Mouse (Mus musculus) MEL (cell line): ENCODE measurements at regions not wholly inside any gene's neighbourhood (a gene's known extent, or its start where the extent isn't known, plus 50 kb on each side); places are given as distances from the start of the nearest gene placed in this dataset.

Experiments
- BHLHE40 ChIP-seq: IDR thresholded peaks from 2 replicates; pipeline ENCODE4 v1.6.1; 2012; ENCODE audit warnings: low read depth, mild to moderate bottlenecking, inconsistent platforms, low read length, improper control_type of control experiment, borderline replicate concordance
- CTCF ChIP-seq, 3 experiments: IDR thresholded peaks in 2 of 3; conservative IDR thresholded peaks in 1 of 3; 2 replicates each; pipeline ENCODE4 v1.5.1; 2011 to 2012; ENCODE audit warnings: low read length in 3 of 3, low read depth in 2 of 3, mild to moderate bottlenecking in 2 of 3, improper control_type of control experiment in 1 of 3, inconsistent platforms in 1 of 3, mixed read lengths in 1 of 3, moderate library complexity in 1 of 3; ENCODE audit not compliant: control insufficient read depth in 1 of 3, insufficient read depth in 1 of 3, poor library complexity in 1 of 3, severe bottlenecking in 1 of 3
- E2F4 ChIP-seq: IDR thresholded peaks from 2 replicates; pipeline ENCODE4 v1.6.1; 2011; ENCODE audit warnings: low read depth, low read length, improper control_type of control experiment, borderline replicate concordance
- EP300 ChIP-seq, 2 experiments: IDR thresholded peaks; 2 replicates each; pipeline ENCODE4 v1.6.1; 2011; ENCODE audit warnings: improper control_type of control experiment in 2 of 2, low read length in 2 of 2, low read depth in 1 of 2, mild to moderate bottlenecking in 1 of 2
- KAT2A ChIP-seq: conservative IDR thresholded peaks from 2 replicates; pipeline ENCODE4 v1.6.1; 2012; ENCODE audit warnings: low read depth, low read length, improper control_type of control experiment, inconsistent platforms
- MAX ChIP-seq: IDR thresholded peaks from 2 replicates; pipeline ENCODE4 v1.6.1; 2011; ENCODE audit warnings: low read length, improper control_type of control experiment
- NELFE ChIP-seq: IDR thresholded peaks from 2 replicates; pipeline ENCODE4 v1.6.1; 2011; ENCODE audit warnings: low read depth, low read length, improper control_type of control experiment
- POLR2A ChIP-seq, 2 experiments: IDR thresholded peaks; 2 replicates each; pipeline ENCODE4 v1.6.1; 2011 to 2012; ENCODE audit warnings: low read length in 2 of 2, mild to moderate bottlenecking in 2 of 2, control low read depth in 1 of 2, improper control_type of control experiment in 1 of 2, low read depth in 1 of 2, moderate library complexity in 1 of 2; ENCODE audit not compliant: control insufficient read depth in 1 of 2, insufficient read depth in 1 of 2, poor library complexity in 1 of 2
- POLR2AphosphoS2 ChIP-seq: IDR thresholded peaks from 2 replicates; pipeline ENCODE4 v1.6.1; 2011; ENCODE audit warnings: low read length, improper control_type of control experiment
- RAD21 ChIP-seq: IDR thresholded peaks from 2 replicates; pipeline ENCODE4 v1.6.1; 2011; ENCODE audit warnings: mild to moderate bottlenecking, low read depth, low read length, improper control_type of control experiment
- TAL1 ChIP-seq: IDR thresholded peaks from 2 replicates; pipeline ENCODE4 v1.6.1; 2012; ENCODE audit warnings: mild to moderate bottlenecking, inconsistent platforms, low read length, moderate library complexity, mixed read lengths
- USF1 ChIP-seq: IDR thresholded peaks from 2 replicates; pipeline ENCODE4 v1.6.1; 2014; ENCODE audit warnings: low read depth, mild to moderate bottlenecking, inconsistent platforms, low read length, improper control_type of control experiment, moderate library complexity
- USF2 ChIP-seq, 2 experiments: IDR thresholded peaks; 2 replicates each; pipeline ENCODE4 v1.6.1; 2011 to 2012; ENCODE audit warnings: improper control_type of control experiment in 2 of 2, low read length in 2 of 2, borderline replicate concordance in 1 of 2, inconsistent platforms in 1 of 2, low read depth in 1 of 2, mild to moderate bottlenecking in 1 of 2; ENCODE audit not compliant: insufficient read depth in 1 of 2
- ZMIZ1 ChIP-seq: IDR thresholded peaks from 2 replicates; pipeline ENCODE4 v1.6.1; 2012; ENCODE audit warnings: low read depth, mild to moderate bottlenecking, inconsistent platforms, low read length, improper control_type of control experiment, moderate library complexity

DNA sequence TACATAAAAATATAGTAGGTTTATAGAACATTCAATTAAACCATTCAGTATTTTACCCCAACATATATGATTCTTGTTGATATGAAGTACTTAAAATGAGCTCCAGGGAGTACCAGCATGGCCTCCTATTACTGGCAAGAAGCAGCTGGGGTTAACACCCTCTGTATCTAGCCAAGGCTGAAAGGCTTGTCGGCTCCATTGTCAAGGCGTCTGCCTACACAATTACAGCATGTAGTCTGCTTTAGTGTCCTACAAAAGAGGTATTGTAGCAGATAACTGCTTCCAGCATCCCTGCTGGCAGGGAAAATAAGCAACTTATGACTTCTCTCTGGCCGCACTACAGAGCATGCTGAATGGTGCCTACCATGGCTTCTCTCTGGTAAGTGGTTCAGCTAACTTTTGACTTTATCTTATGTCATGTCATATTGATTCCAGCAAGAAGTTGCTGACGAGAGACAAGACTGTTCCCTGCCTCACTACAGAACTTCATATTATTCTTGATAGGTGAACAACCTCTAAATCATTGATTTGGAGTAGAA, 899.6 kb upstream of the Fam98a start:
- TF ChIP-seq POLR2A (IDR thresholded peaks at IDR 0.05; ENCODE audit: control insufficient read depth in 1 of 2, insufficient read depth in 1 of 2, low read depth in 1 of 2, low read length in 2 of 2, poor library complexity in 1 of 2) (no peak), CTCF (IDR thresholded peaks at IDR 0.05 in 2 of 3, conservative IDR thresholded peaks at IDR 0.05 in 1 of 3; ENCODE audit: control insufficient read depth in 1 of 3, insufficient read depth in 1 of 3, low read depth in 2 of 3, low read length in 3 of 3, poor library complexity in 1 of 3, severe bottlenecking in 1 of 3) (no peak), BHLHE40 (no peak), USF2 (IDR thresholded peaks at IDR 0.05; ENCODE audit: borderline replicate concordance in 1 of 2, insufficient read depth in 1 of 2, low read depth in 1 of 2, low read length in 2 of 2) (no peak), POLR2AphosphoS2 (no peak), EP300 (IDR thresholded peaks at IDR 0.05; ENCODE audit: low read depth in 1 of 2, low read length in 2 of 2) (no peak), NELFE (no peak), USF1 (no peak), KAT2A (no peak), ZMIZ1 (no peak), RAD21 (no peak), MAX (no peak), TAL1 (no peak), E2F4 (no peak)
